Mouse (Mus musculus): ENCODE measurements around the gene Apex1.

GRCm38 (mm10) chr14:50969041-50969440 lies 44.3 kb downstream of the Apex1 start:
- TF ChIP-seq CTCF (conservative IDR thresholded peaks at IDR 0.05; ENCODE audit: low read length) (no peak), POU5F1 (IDR thresholded peaks at IDR 0.05; ENCODE audit: borderline replicate concordance, low read length) (no peak)
